Mouse (Mus musculus): Measurements from ENCODE around the gene Vmn2r124. TPM values are rescaled to one million over a fixed set of nuclear protein-coding genes. Genes with fewer than 3 reads are reported as not detected.
"Not testable (repeated sequence)": the region's sequence is repeated elsewhere in the genome, so short reads cannot be mapped to it uniquely, and the experiment has no call there.

Vmn2r124 gene
- polyA plus RNA-seq (2015; fragmentation: Nextera tagmentation; extraction: Ambion mirVana), result not detected in 2 replicates

DNA sequence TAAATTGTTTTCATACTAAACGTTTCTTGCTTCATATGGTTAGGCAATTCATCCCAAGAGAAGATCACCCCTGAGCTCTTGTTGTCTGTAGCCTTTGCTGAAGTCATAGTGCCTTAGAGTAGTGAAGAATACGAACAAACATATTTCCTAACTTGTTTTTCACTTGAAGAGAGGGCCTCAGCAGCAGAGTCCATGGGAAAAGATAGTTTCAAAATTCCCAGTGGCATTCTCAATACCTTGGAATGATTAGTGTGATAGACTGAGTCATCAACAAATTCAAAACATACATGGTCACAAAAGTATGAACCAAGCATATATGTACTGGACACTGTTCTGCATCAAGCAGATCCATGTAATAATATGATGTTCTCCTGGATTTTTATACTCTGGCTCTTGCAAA, at the start of gene Vmn2r124:
TSS of gene Vmn2r124 (plus strand) at position 301 of the 400 bp plus-strand sequence.
- Histone ChIP-seq H3K4me1 (replicated peaks; ENCODE audit: control insufficient read depth, insufficient read depth, low read length) (no peaks in the 10 kb centered on the region), H3K4me3 (ENCODE audit: low read depth, low read length) (no peak within 1 kb of the TSS), H3K9me3 (ENCODE audit: control insufficient read depth) (no peaks in the 10 kb centered on the region), H3K27me3 (replicated peaks; ENCODE audit: control insufficient read depth, insufficient read depth, low read length) (no peaks in the 10 kb centered on the region), H3K4me2 (replicated peaks; ENCODE audit: low read depth) (no peak within 1 kb of the TSS), H3K36me3 (ENCODE audit: control insufficient read depth, insufficient read depth) (no peaks in the 10 kb centered on the region), H3K9ac (ENCODE audit: low read depth, low read length) (no peak within 1 kb of the TSS), H3K27ac (ENCODE audit: low read depth, low read length) (no peak within 1 kb of the TSS)
- no peak for ATAC-seq
- TF ChIP-seq CTCF (IDR thresholded peaks at IDR 0.05; ENCODE audit: low read depth), result no peak
- WGBS, result 45% methylated on average over 2 of the region's 2 CpGs

- TF ChIP-seq CTCF (IDR thresholded peaks at IDR 0.05; ENCODE audit: low read depth), result no peak
- ATAC-seq, result no peak
- Histone ChIP-seq H3K9me3 (ENCODE audit: control insufficient read depth) (no peaks in the 10 kb centered on the region), H3K27me3 (replicated peaks; ENCODE audit: control insufficient read depth, insufficient read depth, low read length) (no peaks in the 10 kb centered on the region), H3K4me2 (replicated peaks; ENCODE audit: low read depth) (no peak overlapping the region), H3K27ac (ENCODE audit: low read depth, low read length) (no peak overlapping the region), H3K4me1 (replicated peaks; ENCODE audit: control insufficient read depth, insufficient read depth, low read length) (no peaks in the 10 kb centered on the region), H3K9ac (ENCODE audit: low read depth, low read length) (no peak overlapping the region), H3K36me3 (ENCODE audit: control insufficient read depth, insufficient read depth) (no peaks in the 10 kb centered on the region), H3K4me3 (ENCODE audit: low read depth, low read length) (no peak overlapping the region)
- WGBS, result 94% methylated on average over 1 of the region's 1 CpGs
These were observed 44.5 kb upstream of the Vmn2r124 start for GRCm38 (mm10) chr17:18004752-18005151.

- Histone ChIP-seq H3K9ac (ENCODE audit: low read depth, low read length) (no peak within 1 kb of the TSS), H3K36me3 (ENCODE audit: control insufficient read depth, insufficient read depth) (no peaks in the 10 kb centered on the region), H3K4me1 (replicated peaks; ENCODE audit: control insufficient read depth, insufficient read depth, low read length) (no peaks in the 10 kb centered on the region), H3K4me3 (ENCODE audit: low read depth, low read length) (no peak within 1 kb of the TSS), H3K27me3 (replicated peaks; ENCODE audit: control insufficient read depth, insufficient read depth, low read length) (no peaks in the 10 kb centered on the region), H3K4me2 (replicated peaks; ENCODE audit: low read depth) (no peak within 1 kb of the TSS), H3K27ac (ENCODE audit: low read depth, low read length) (no peak within 1 kb of the TSS), H3K9me3 (ENCODE audit: control insufficient read depth) (no peaks in the 10 kb centered on the region)
- WGBS, result 53% methylated on average over 2 of the region's 2 CpGs
- no peak for ATAC-seq
- no peak for TF ChIP-seq CTCF (IDR thresholded peaks at IDR 0.05; ENCODE audit: low read depth)
These were observed 27.8 kb upstream of the Vmn2r124 start, which contains the start of gene Fpr-rs4 for GRCm38 (mm10) chr17:18021433-18021832. Fpr-rs4 (plus strand) TSS chr17:18021733.

DNA sequence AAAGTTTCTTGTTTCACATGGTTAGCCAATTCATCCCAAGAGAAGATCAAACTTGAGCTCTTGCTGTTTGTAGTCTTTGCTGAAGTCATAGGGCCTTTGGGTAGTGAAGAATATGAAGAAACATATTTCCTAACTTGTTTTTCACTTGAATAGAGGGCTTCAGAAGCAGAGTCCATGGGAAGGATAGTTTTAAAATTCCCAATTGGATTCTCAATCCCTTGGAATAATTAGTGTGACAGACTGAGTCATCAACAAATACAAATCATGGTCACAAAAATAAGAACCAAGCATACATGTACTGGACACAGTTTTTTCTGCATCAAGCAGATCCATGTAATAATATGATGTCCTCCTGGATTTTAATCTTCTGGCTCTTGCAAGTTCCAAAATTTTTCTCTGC, 35.5 kb downstream of the Vmn2r124 start, which contains the start of gene Vmn2r91:
TSS of gene Vmn2r91 (plus strand) at position 301 of the 400 bp plus-strand sequence.
- ATAC-seq; H3K4me3 ChIP-seq (ENCODE audit: low read depth, low read length); H3K4me2 ChIP-seq (replicated peaks; ENCODE audit: low read depth); H3K9me3 ChIP-seq (ENCODE audit: control insufficient read depth); H3K27ac ChIP-seq (ENCODE audit: low read depth, low read length); H3K9ac ChIP-seq (ENCODE audit: low read depth, low read length); H3K4me1 ChIP-seq (replicated peaks; ENCODE audit: control insufficient read depth, insufficient read depth, low read length); H3K36me3 ChIP-seq (ENCODE audit: control insufficient read depth, insufficient read depth); H3K27me3 ChIP-seq (replicated peaks; ENCODE audit: control insufficient read depth, insufficient read depth, low read length): not testable (repeated sequence)

- H3K9ac ChIP-seq (ENCODE audit: low read depth, low read length); H3K27me3 ChIP-seq (replicated peaks; ENCODE audit: control insufficient read depth, insufficient read depth, low read length); H3K36me3 ChIP-seq (ENCODE audit: control insufficient read depth, insufficient read depth); ATAC-seq; H3K4me2 ChIP-seq (replicated peaks; ENCODE audit: low read depth); H3K9me3 ChIP-seq (ENCODE audit: control insufficient read depth); H3K4me3 ChIP-seq (ENCODE audit: low read depth, low read length); H3K27ac ChIP-seq (ENCODE audit: low read depth, low read length); H3K4me1 ChIP-seq (replicated peaks; ENCODE audit: control insufficient read depth, insufficient read depth, low read length): not testable (repeated sequence)
- WGBS, result 59% methylated on average over 1 of the region's 1 CpGs
These were observed 46.4 kb downstream of the Vmn2r124 start for GRCm38 (mm10) chr17:18095626-18096025.

DNA sequence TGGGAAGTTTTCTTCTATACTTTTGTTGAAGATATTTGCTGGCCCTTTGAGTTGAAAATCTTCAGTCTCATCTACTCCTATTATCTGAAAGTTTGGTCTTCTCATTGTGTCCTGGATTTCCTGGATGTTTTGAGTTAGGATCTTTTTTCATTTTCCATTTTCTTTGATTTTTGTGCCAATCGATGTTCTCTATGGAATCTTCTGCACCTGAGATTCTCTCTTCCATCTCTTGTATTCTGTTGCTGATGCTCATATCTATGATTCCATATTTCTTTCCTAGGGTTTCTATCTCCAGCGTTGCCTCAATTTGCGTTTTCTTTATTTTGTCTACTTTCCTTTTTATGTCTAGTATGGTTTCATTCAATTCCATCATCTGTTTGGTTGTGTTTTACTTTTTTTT, 53.0 kb downstream of the Vmn2r124 start:
- H3K4me1 ChIP-seq (replicated peaks; ENCODE audit: control insufficient read depth, insufficient read depth, low read length); H3K4me3 ChIP-seq (ENCODE audit: low read depth, low read length); H3K36me3 ChIP-seq (ENCODE audit: control insufficient read depth, insufficient read depth); ATAC-seq; H3K27me3 ChIP-seq (replicated peaks; ENCODE audit: control insufficient read depth, insufficient read depth, low read length); H3K9ac ChIP-seq (ENCODE audit: low read depth, low read length); H3K27ac ChIP-seq (ENCODE audit: low read depth, low read length); H3K4me2 ChIP-seq (replicated peaks; ENCODE audit: low read depth); H3K9me3 ChIP-seq (ENCODE audit: control insufficient read depth): not testable (repeated sequence)
- WGBS, result 92% methylated on average over 3 of the region's 3 CpGs

Other genes starting within 250 kb of the Vmn2r124 start
- gene Spaca6, start 222.3 kb upstream of the Vmn2r124 start, polyA plus RNA-seq (2015; fragmentation: Nextera tagmentation; extraction: Ambion mirVana), result 4.3 and 5.0 TPM in 2 replicates
- 0.65 and 0.66 TPM in 2 replicates for gene Has1, start 194.2 kb upstream of the Vmn2r124 start, polyA plus RNA-seq (2015; fragmentation: Nextera tagmentation; extraction: Ambion mirVana)
- 0.26 and 0.37 TPM in 2 replicates for gene Fpr1, start 165.5 kb upstream of the Vmn2r124 start, polyA plus RNA-seq (2015; fragmentation: Nextera tagmentation; extraction: Ambion mirVana)
- 0.17 TPM in 1 of 2 replicates, not detected in the other for gene Fpr2, start 161.6 kb upstream of the Vmn2r124 start, polyA plus RNA-seq (2015; fragmentation: Nextera tagmentation; extraction: Ambion mirVana)
- gene Fpr3, start 161.6 kb upstream of the Vmn2r124 start, polyA plus RNA-seq (2015; fragmentation: Nextera tagmentation; extraction: Ambion mirVana), result not detected in 2 replicates
- gene Fpr-rs4, start 27.7 kb upstream of the Vmn2r124 start, polyA plus RNA-seq (2015; fragmentation: Nextera tagmentation; extraction: Ambion mirVana), result not detected in 2 replicates
- not detected in 2 replicates for gene Vmn2r91, start 35.6 kb downstream of the Vmn2r124 start, polyA plus RNA-seq (2015; fragmentation: Nextera tagmentation; extraction: Ambion mirVana)
- not detected in 2 replicates for gene Vmn2r92, start 102.5 kb downstream of the Vmn2r124 start, polyA plus RNA-seq (2015; fragmentation: Nextera tagmentation; extraction: Ambion mirVana)
- gene Vmn2r94, start 228.3 kb downstream of the Vmn2r124 start, polyA plus RNA-seq (2015; fragmentation: Nextera tagmentation; extraction: Ambion mirVana), result not detected in 2 replicates
- gene Vmn2r93, start 248.7 kb downstream of the Vmn2r124 start, polyA plus RNA-seq (2015; fragmentation: Nextera tagmentation; extraction: Ambion mirVana), result not detected in 2 replicates

Data from intestine, postnatal 0 days (tissue).